Mouse (Mus musculus) gastrocnemius, adult 2 months (tissue): ENCODE measurements at regions not wholly inside any gene's neighbourhood (a gene's known extent, or its start where the extent isn't known, plus 50 kb on each side); places are given as distances from the start of the nearest gene placed in this dataset.

ENCODE experiments used
- DNase-seq: peaks from one replicate; pipeline ENCODE4 v3.0.0; 2022
- H3K27ac ChIP-seq: fragments of 200-600 bp; 2 replicates; pipeline ENCODE4 v1.8.1; 2022; ENCODE audit warnings: mild to moderate bottlenecking
- H3K4me3 ChIP-seq: fragments of 200-600 bp; 2 replicates; pipeline ENCODE4 v1.8.1; 2022; ENCODE audit warnings: mild to moderate bottlenecking, moderate library complexity
- CTCF ChIP-seq: fragments of 200-600 bp; IDR thresholded peaks from 2 replicates; pipeline ENCODE4 v1.8.1; 2022; ENCODE audit warnings: antibody characterized with exemption, mild to moderate bottlenecking, moderate library complexity
- intact Hi-C: fragments of 180-260 bp; cut with DNase I; formaldehyde crosslinking; loops from one replicate; pipeline ENCODE4 v1.15.1; 2025

GRCm38 (mm10) chr4:62878063-62878462 is 87.3 kb upstream of the Zfp618 start:
- intact Hi-C loops = no loop called here
- Histone ChIP-seq H3K4me3 (no peak overlapping the region), H3K27ac (no peak overlapping the region)
- no peak for DNase-seq
- no peak for TF ChIP-seq CTCF

- Histone ChIP-seq H3K4me3 (no peak overlapping the region), H3K27ac (no peak overlapping the region)
- peak; percentile 50 for DNase-seq
- TF ChIP-seq CTCF = no peak
- intact Hi-C loops = no loop called here
These were observed 86.4 kb upstream of the Zfp618 start for GRCm38 (mm10) chr4:62878927-62879326.

- H3K4me3 ChIP-seq = no peak overlapping the region
- intact Hi-C loops = no loop called here
- no peak overlapping the region for H3K27ac ChIP-seq
- no peak for DNase-seq
- TF ChIP-seq CTCF = peak; percentile 24; the same call in 1 of the 2 replicates
These were observed 83.5 kb upstream of the Zfp618 start for GRCm38 (mm10) chr4:62881824-62882223.

GRCm38 (mm10) chr4:62882276-62882675 is 83.1 kb upstream of the Zfp618 start:
- DNase-seq = no peak
- no peak overlapping the region for H3K4me3 ChIP-seq
- intact Hi-C loops = no loop called here
- no peak for TF ChIP-seq CTCF
- H3K27ac ChIP-seq = no peak overlapping the region

- TF ChIP-seq CTCF = no peak
- H3K4me3 ChIP-seq = no peak overlapping the region
- intact Hi-C loops = loop anchor here (1.0 kb wide), 1 partner anchor 231 kb away; no protein-coding TSS in a partner anchor
- DNase-seq = no peak
- H3K27ac ChIP-seq = no peak overlapping the region
These were observed 76.6 kb upstream of the Zfp618 start for GRCm38 (mm10) chr4:62888736-62889135.

GRCm38 (mm10) chr4:62889708-62890107 is 75.7 kb upstream of the Zfp618 start:
- Histone ChIP-seq H3K4me3 (no peak overlapping the region), H3K27ac (no peak overlapping the region)
- TF ChIP-seq CTCF = peak; percentile 85
- no peak for DNase-seq
- intact Hi-C loops = loop anchor here (1.0 kb wide), 1 partner anchor 230 kb away; no protein-coding TSS in a partner anchor

- no peak for DNase-seq
- H3K27ac ChIP-seq = no peak overlapping the region
- H3K4me3 ChIP-seq = no peak overlapping the region
- TF ChIP-seq CTCF = no peak
- intact Hi-C loops = no loop called here
These were observed 74.5 kb upstream of the Zfp618 start for GRCm38 (mm10) chr4:62890588-62891580.

- no peak for TF ChIP-seq CTCF
- intact Hi-C loops = no loop called here
- Histone ChIP-seq H3K4me3 (no peak overlapping the region), H3K27ac (no peak overlapping the region)
- no peak for DNase-seq
These were observed 52.5 kb upstream of the Zfp618 start for GRCm38 (mm10) chr4:62912891-62913290.
